Mouse (Mus musculus): ENCODE measurements around the gene Fam193b. TPM values are rescaled to one million over a fixed set of nuclear protein-coding genes. Genes with fewer than 3 reads are reported as not detected.

Gene Fam193b
- 36.7 and 37.0 TPM in 2 replicates for polyA plus RNA-seq (2014; fragmentation: Nextera tagmentation; extraction: Ambion mirVana)

- Histone ChIP-seq H3K4me2 (ENCODE audit: low read depth, low read length) (peak within 1 kb of the TSS; percentile 63), H3K27me3 (ENCODE audit: control insufficient read depth, insufficient read depth, low read length) (no peaks in the 10 kb centered on the region), H3K9me3 (replicated peaks; ENCODE audit: control insufficient read depth, low read length) (no peaks in the 10 kb centered on the region), H3K36me3 (replicated peaks; ENCODE audit: control insufficient read depth, insufficient read depth, low read depth, low read length) (no peaks in the 10 kb centered on the region; the same call in 1 of the 2 replicates), H3K9ac (replicated peaks; ENCODE audit: low read length) (peak within 1 kb of the TSS; percentile 98), H3K27ac (replicated peaks; ENCODE audit: low read depth, low read length) (peak within 1 kb of the TSS; percentile 73), H3K4me3 (ENCODE audit: low read depth, low read length) (peak within 1 kb of the TSS; percentile 84), H3K4me1 (ENCODE audit: control insufficient read depth, insufficient read depth, low read length) (peaks cover 5% of the 10 kb centered on the region)
- DNase-seq (ENCODE audit: low spot score) (peak; percentile 95), ATAC-seq (replicated peaks; ENCODE audit: insufficient number of reproducible peaks, low FRiP score, low TSS enrichment, low read depth) (peak; percentile 78)
- WGBS, result 2% methylated on average over 47 of the region's 47 CpGs
These were observed at the start of gene Fam193b for GRCm38 (mm10) chr13:55571027-55571751. TSS of gene Fam193b (minus strand) at chr13:55571120.

GRCm38 (mm10) chr13:55620275-55620674, 49.4 kb upstream of the Fam193b start:
- Histone ChIP-seq H3K4me1 (ENCODE audit: control insufficient read depth, insufficient read depth, low read length) (no peaks in the 10 kb centered on the region), H3K9ac (replicated peaks; ENCODE audit: low read length) (no peak overlapping the region), H3K9me3 (replicated peaks; ENCODE audit: control insufficient read depth, low read length) (no peaks in the 10 kb centered on the region), H3K4me3 (ENCODE audit: low read depth, low read length) (no peak overlapping the region), H3K27me3 (ENCODE audit: control insufficient read depth, insufficient read depth, low read length) (no peaks in the 10 kb centered on the region), H3K36me3 (replicated peaks; ENCODE audit: control insufficient read depth, insufficient read depth, low read depth, low read length) (no peaks in the 10 kb centered on the region), H3K27ac (replicated peaks; ENCODE audit: low read depth, low read length) (no peak overlapping the region), H3K4me2 (ENCODE audit: low read depth, low read length) (no peak overlapping the region)
- no peak for ATAC-seq (replicated peaks; ENCODE audit: insufficient number of reproducible peaks, low FRiP score, low TSS enrichment, low read depth)
- DNase-seq (ENCODE audit: low spot score), result no peak
- 79% methylated on average over 2 of the region's 2 CpGs for WGBS

GRCm38 (mm10) chr13:55619328-55619727, 48.4 kb upstream of the Fam193b start:
- H3K27me3 ChIP-seq (ENCODE audit: control insufficient read depth, insufficient read depth, low read length), result no peaks in the 10 kb centered on the region
- no peak overlapping the region for H3K4me2 ChIP-seq (ENCODE audit: low read depth, low read length)
- 93% methylated on average over 4 of the region's 4 CpGs for WGBS
- no peak overlapping the region for H3K27ac ChIP-seq (replicated peaks; ENCODE audit: low read depth, low read length)
- no peaks in the 10 kb centered on the region for H3K9me3 ChIP-seq (replicated peaks; ENCODE audit: control insufficient read depth, low read length)
- H3K9ac ChIP-seq (replicated peaks; ENCODE audit: low read length), result no peak overlapping the region
- H3K4me1 ChIP-seq (ENCODE audit: control insufficient read depth, insufficient read depth, low read length), result no peaks in the 10 kb centered on the region
- DNase-seq (ENCODE audit: low spot score) (no peak), ATAC-seq (replicated peaks; ENCODE audit: insufficient number of reproducible peaks, low FRiP score, low TSS enrichment, low read depth) (no peak)
- no peak overlapping the region for H3K4me3 ChIP-seq (ENCODE audit: low read depth, low read length)
- no peaks in the 10 kb centered on the region for H3K36me3 ChIP-seq (replicated peaks; ENCODE audit: control insufficient read depth, insufficient read depth, low read depth, low read length)

- ATAC-seq (replicated peaks; ENCODE audit: insufficient number of reproducible peaks, low FRiP score, low TSS enrichment, low read depth), result no peak
- H3K4me1 ChIP-seq (ENCODE audit: control insufficient read depth, insufficient read depth, low read length), result no peaks in the 10 kb centered on the region
These were observed 42.6 kb upstream of the Fam193b start for GRCm38 (mm10) chr13:55613471-55613870.

GRCm38 (mm10) chr13:55611996-55612395, 41.1 kb upstream of the Fam193b start:
- Histone ChIP-seq H3K9ac (replicated peaks; ENCODE audit: low read length) (no peak overlapping the region), H3K36me3 (replicated peaks; ENCODE audit: control insufficient read depth, insufficient read depth, low read depth, low read length) (no peaks in the 10 kb centered on the region; the same call in 1 of the 2 replicates), H3K4me1 (ENCODE audit: control insufficient read depth, insufficient read depth, low read length) (no peaks in the 10 kb centered on the region), H3K4me2 (ENCODE audit: low read depth, low read length) (no peak overlapping the region), H3K27me3 (ENCODE audit: control insufficient read depth, insufficient read depth, low read length) (no peaks in the 10 kb centered on the region), H3K27ac (replicated peaks; ENCODE audit: low read depth, low read length) (no peak overlapping the region), H3K4me3 (ENCODE audit: low read depth, low read length) (no peak overlapping the region), H3K9me3 (replicated peaks; ENCODE audit: control insufficient read depth, low read length) (no peaks in the 10 kb centered on the region)
- 40% methylated on average over 7 of the region's 7 CpGs for WGBS
- ATAC-seq (replicated peaks; ENCODE audit: insufficient number of reproducible peaks, low FRiP score, low TSS enrichment, low read depth), result no peak
- DNase-seq (ENCODE audit: low spot score), result peak; percentile 47

More at GRCm38 (mm10) chr13:55613471-55613870, 42.6 kb upstream of the Fam193b start:
- Histone ChIP-seq H3K27me3 (ENCODE audit: control insufficient read depth, insufficient read depth, low read length) (no peaks in the 10 kb centered on the region), H3K9me3 (replicated peaks; ENCODE audit: control insufficient read depth, low read length) (no peaks in the 10 kb centered on the region), H3K4me2 (ENCODE audit: low read depth, low read length) (no peak overlapping the region), H3K9ac (replicated peaks; ENCODE audit: low read length) (no peak overlapping the region), H3K4me3 (ENCODE audit: low read depth, low read length) (no peak overlapping the region), H3K36me3 (replicated peaks; ENCODE audit: control insufficient read depth, insufficient read depth, low read depth, low read length) (no peaks in the 10 kb centered on the region; the same call in 1 of the 2 replicates), H3K27ac (replicated peaks; ENCODE audit: low read depth, low read length) (no peak overlapping the region)
- no peak for DNase-seq (ENCODE audit: low spot score)
- 49% methylated on average over 5 of the region's 5 CpGs for WGBS

GRCm38 (mm10) chr13:55607624-55608006, 36.7 kb upstream of the Fam193b start:
- DNase-seq (ENCODE audit: low spot score) (no peak), ATAC-seq (replicated peaks; ENCODE audit: insufficient number of reproducible peaks, low FRiP score, low TSS enrichment, low read depth) (no peak)
- Histone ChIP-seq H3K4me3 (ENCODE audit: low read depth, low read length) (no peak overlapping the region), H3K27ac (replicated peaks; ENCODE audit: low read depth, low read length) (no peak overlapping the region), H3K9me3 (replicated peaks; ENCODE audit: control insufficient read depth, low read length) (no peaks in the 10 kb centered on the region), H3K4me2 (ENCODE audit: low read depth, low read length) (no peak overlapping the region), H3K27me3 (ENCODE audit: control insufficient read depth, insufficient read depth, low read length) (no peaks in the 10 kb centered on the region), H3K9ac (replicated peaks; ENCODE audit: low read length) (no peak overlapping the region), H3K4me1 (ENCODE audit: control insufficient read depth, insufficient read depth, low read length) (no peaks in the 10 kb centered on the region), H3K36me3 (replicated peaks; ENCODE audit: control insufficient read depth, insufficient read depth, low read depth, low read length) (no peaks in the 10 kb centered on the region; the same call in 1 of the 2 replicates)
- 89% methylated on average over 2 of the region's 2 CpGs for WGBS

GRCm38 (mm10) chr13:55606899-55607623, 36.1 kb upstream of the Fam193b start:
- H3K36me3 ChIP-seq (replicated peaks; ENCODE audit: control insufficient read depth, insufficient read depth, low read depth, low read length), result no peaks in the 10 kb centered on the region; the same call in 1 of the 2 replicates
- no peak overlapping the region for H3K27ac ChIP-seq (replicated peaks; ENCODE audit: low read depth, low read length)
- 80% methylated on average over 10 of the region's 10 CpGs for WGBS
- no peak for ATAC-seq (replicated peaks; ENCODE audit: insufficient number of reproducible peaks, low FRiP score, low TSS enrichment, low read depth)
- H3K4me1 ChIP-seq (ENCODE audit: control insufficient read depth, insufficient read depth, low read length), result no peaks in the 10 kb centered on the region
- H3K27me3 ChIP-seq (ENCODE audit: control insufficient read depth, insufficient read depth, low read length), result no peaks in the 10 kb centered on the region
- H3K4me2 ChIP-seq (ENCODE audit: low read depth, low read length), result no peak overlapping the region
- no peaks in the 10 kb centered on the region for H3K9me3 ChIP-seq (replicated peaks; ENCODE audit: control insufficient read depth, low read length)
- H3K9ac ChIP-seq (replicated peaks; ENCODE audit: low read length), result no peak overlapping the region
- H3K4me3 ChIP-seq (ENCODE audit: low read depth, low read length), result no peak overlapping the region
- no peak for DNase-seq (ENCODE audit: low spot score)

GRCm38 (mm10) chr13:55604606-55605005, 33.7 kb upstream of the Fam193b start:
- Histone ChIP-seq H3K27ac (replicated peaks; ENCODE audit: low read depth, low read length) (no peak overlapping the region), H3K4me1 (ENCODE audit: control insufficient read depth, insufficient read depth, low read length) (no peaks in the 10 kb centered on the region), H3K9ac (replicated peaks; ENCODE audit: low read length) (no peak overlapping the region), H3K27me3 (ENCODE audit: control insufficient read depth, insufficient read depth, low read length) (no peaks in the 10 kb centered on the region), H3K36me3 (replicated peaks; ENCODE audit: control insufficient read depth, insufficient read depth, low read depth, low read length) (no peaks in the 10 kb centered on the region; the same call in 1 of the 2 replicates), H3K9me3 (replicated peaks; ENCODE audit: control insufficient read depth, low read length) (no peaks in the 10 kb centered on the region), H3K4me3 (ENCODE audit: low read depth, low read length) (no peak overlapping the region), H3K4me2 (ENCODE audit: low read depth, low read length) (no peak overlapping the region)
- ATAC-seq (replicated peaks; ENCODE audit: insufficient number of reproducible peaks, low FRiP score, low TSS enrichment, low read depth), result no peak
- 91% methylated on average over 3 of the region's 3 CpGs for WGBS
- no peak for DNase-seq (ENCODE audit: low spot score)

Data from embryonic facial prominence, embryonic 11.5 days (tissue).